Mouse (Mus musculus) telencephalon, adult 2 months (tissue): ENCODE measurements at regions not wholly inside any gene's neighbourhood (a gene's known extent, or its start where the extent isn't known, plus 50 kb on each side); places are given as distances from the start of the nearest gene placed in this dataset.

Experiments
- DNase-seq: peaks from one replicate; pipeline ENCODE4 v3.0.0-alpha.2; 2011; ENCODE audit warnings: low read depth, low spot score

DNA sequence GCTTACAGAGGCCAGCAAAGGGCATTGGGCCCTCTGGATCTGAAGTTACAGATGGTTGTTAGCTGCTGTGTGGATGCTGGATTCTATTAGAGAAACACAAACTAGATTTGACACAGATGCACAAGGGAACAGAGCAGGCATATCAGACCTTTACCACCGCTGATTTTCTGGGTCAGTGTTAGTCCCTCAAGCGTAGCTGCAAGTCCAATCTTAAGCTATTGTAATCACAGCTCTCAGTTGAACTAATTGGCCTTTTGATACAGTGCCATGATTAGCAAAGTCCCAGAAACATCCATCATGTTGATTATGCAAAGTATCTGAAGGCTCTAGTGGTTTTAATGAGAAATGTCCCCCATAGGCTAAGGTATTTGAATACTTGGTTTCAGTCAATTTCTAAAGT, 54.2 kb upstream of the Plppr5 start:
- DNase-seq: no peak

DNA sequence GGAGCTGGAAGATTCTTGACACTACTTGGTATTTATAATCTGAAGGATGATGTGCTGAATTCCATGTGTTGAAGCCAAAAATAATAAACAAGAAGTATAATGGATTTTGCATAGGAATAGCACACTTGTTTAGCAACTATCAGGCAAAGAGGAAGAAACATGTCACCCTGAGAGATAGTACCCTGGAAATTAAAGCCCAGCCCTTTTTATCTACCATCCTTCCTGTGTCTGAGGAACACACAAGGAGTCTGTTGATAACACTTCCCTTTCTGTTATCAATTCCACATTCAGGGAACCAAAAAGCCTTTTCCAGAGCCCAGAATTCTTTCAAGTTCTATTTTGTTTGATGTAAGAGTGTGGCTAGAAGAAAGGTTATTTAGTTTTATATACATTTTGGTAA, 66.5 kb upstream of the Plppr5 start:
- no peak for DNase-seq

- DNase-seq: no peak
These were observed 68.4 kb upstream of the Plppr5 start for GRCm38 (mm10) chr3:117506151-117506723.

- no peak for DNase-seq
These were observed 73.5 kb upstream of the Plppr5 start for GRCm38 (mm10) chr3:117501107-117501506.

DNA sequence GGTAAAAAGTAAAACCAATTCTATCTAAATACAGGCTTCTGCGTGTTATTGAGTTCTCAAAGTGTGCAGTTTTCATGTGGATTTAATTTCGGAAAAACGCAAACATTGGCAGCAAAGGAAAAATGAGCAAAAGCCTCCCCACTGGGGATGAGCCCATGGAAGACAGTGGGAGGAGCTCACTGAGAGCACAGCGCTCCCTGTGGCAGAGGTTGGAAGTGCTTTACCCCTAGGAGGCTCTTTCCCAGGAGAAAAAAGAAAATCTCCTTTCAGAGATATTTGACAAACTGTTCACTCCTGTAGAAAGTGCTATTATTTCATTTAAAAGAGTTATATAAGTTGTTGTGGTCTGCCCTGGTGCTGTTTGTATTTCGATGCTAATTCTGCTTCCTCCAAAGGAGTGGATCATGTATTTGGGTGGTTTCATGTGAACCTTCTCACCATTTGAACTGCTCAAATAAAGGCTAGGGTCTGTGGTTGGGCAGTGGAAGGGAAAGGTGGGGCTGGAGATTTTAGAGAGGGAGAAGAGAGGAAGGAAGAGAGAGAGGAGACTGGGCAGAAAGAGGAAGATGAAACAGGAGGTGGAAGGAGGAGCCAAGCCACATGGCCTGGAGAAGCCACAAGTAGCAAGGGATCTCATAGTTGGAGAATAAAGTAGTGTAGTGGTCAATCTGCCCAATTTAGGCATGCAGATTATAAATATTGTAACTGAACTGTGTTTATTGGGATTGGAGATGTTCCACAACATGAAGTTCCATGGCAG, 76.3 kb upstream of the Plppr5 start:
- DNase-seq: no peak

DNA sequence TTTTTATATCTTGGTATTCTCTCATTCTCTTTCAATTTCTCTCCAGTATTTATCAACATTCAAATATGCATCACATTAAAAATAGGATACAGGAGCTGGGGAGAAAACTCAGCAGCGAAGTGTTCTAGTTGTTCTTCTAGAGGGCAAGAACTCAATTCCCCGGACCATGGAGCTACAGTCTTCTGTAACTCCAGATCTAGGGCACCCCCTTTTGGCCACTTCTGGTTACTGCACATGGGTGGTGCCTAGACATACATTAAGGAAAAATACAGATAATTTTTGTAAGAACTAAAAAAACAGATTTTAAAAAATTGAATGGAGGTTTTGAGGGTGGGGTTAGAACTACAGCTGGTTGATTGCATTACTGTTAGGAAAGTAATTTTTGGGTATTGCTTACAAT, 80.5 kb upstream of the Plppr5 start:
- no peak for DNase-seq

- no peak for DNase-seq
These were observed 87.2 kb upstream of the Plppr5 start for GRCm38 (mm10) chr3:117487281-117488027.

GRCm38 (mm10) chr3:117486351-117486750, 88.3 kb upstream of the Plppr5 start:
- DNase-seq: no peak

- peak; percentile 35 for DNase-seq
These were observed 94.5 kb upstream of the Plppr5 start for GRCm38 (mm10) chr3:117480131-117480530.

DNA sequence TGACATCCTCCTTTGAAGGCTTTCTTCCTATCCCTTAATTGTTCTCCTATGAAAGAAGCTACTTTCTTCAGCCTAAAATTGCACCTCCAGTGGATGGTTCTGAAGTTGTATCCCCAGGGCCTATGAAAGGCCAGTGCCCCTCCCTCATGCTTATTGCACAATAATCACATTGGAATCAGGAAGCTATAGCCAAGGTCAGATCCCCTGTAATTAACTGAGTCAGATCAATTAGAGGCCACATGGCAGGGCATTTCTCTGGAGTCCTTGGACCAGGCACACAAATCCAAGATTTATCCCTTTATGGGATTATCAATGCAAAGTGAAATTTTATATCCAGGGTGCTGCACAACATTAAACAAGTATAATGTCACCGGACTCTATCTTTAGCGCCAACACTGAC, 98.8 kb upstream of the Plppr4 start:
- DNase-seq: no peak

- DNase-seq: no peak
These were observed 89.9 kb upstream of the Plppr4 start for GRCm38 (mm10) chr3:117450559-117450958.

DNA sequence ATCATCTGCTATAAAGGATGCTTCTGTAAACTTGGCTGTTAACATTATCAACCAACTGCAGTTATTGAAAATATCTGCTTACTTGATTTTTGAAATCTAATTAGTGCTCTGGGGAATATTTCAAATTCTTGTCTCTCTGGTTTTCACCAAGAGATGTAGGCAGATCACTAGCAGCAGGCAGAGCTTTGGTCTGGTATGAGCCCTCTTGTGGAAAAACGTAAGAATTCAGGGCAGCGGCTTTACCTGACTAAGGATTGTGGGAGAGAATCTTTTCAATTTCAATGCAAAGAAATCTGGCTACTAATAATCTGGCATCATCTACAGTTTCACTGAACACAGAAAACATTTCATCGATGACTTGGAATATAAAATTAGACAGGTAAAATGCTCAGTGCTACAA, 81.2 kb upstream of the Plppr4 start:
- DNase-seq: no peak

- no peak for DNase-seq
These were observed 79.6 kb upstream of the Plppr4 start for GRCm38 (mm10) chr3:117440294-117440693.

- peak; percentile 58 for DNase-seq
These were observed 77.9 kb upstream of the Plppr4 start for GRCm38 (mm10) chr3:117438473-117439114.

DNA sequence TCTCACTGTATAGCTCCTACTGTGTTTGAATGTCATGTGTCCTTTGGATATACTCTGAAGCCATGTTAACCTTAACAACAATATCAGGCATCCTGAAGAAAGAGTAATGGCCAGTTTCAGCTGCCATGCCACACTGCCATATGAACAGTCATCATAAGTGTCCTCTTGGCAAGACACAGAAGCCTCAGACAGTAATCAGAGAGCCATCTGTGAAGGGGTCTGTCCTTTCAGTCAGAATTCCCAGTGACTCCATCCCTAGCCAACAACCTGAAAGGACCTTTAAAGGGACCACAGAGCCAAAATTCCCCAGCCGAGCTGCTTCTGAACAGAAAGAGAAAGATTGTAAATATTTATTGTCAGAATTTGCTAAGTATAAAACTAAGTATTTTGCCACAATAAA, 63.9 kb upstream of the Plppr4 start:
- no peak for DNase-seq

GRCm38 (mm10) chr3:117412896-117413747, 52.4 kb upstream of the Plppr4 start:
- peak; percentile 22 for DNase-seq
